Mouse (Mus musculus) cortical plate, adult 2 months (tissue): ENCODE data around the gene Cdh4. TPM values are rescaled to one million over a fixed set of nuclear protein-coding genes. Genes with fewer than 3 reads are reported as not detected.

Experiments
- H3K27ac ChIP-seq: fragments of 200-500 bp; 2 replicates; pipeline ENCODE4 v1.5.1; 2012; ENCODE audit warnings: low read length, control low read depth, inconsistent platforms; ENCODE audit not compliant: insufficient read depth
- H3K4me1 ChIP-seq: fragments of 200-500 bp; 2 replicates; pipeline ENCODE4 v1.6.1; 2011; ENCODE audit warnings: low read length; ENCODE audit not compliant: control insufficient read depth, insufficient read depth
- H3K4me3 ChIP-seq: fragments of 200-500 bp; 2 replicates; pipeline ENCODE4 v1.5.1; 2011; ENCODE audit warnings: mild to moderate bottlenecking, low read length, control low read depth; ENCODE audit not compliant: insufficient read depth
- CTCF ChIP-seq: fragments of 200-500 bp; IDR thresholded peaks from 2 replicates; pipeline ENCODE4 v1.5.1; 2011; ENCODE audit warnings: mild to moderate bottlenecking, control low read depth, low read length; ENCODE audit not compliant: insufficient read depth; ENCODE audit errors: extremely low read depth
- POLR2A ChIP-seq: fragments of 200-500 bp; IDR thresholded peaks from 2 replicates; pipeline ENCODE4 v1.6.1; 2011; ENCODE audit warnings: mild to moderate bottlenecking, low read length, control low read depth; ENCODE audit not compliant: insufficient read depth; ENCODE audit errors: extremely low read depth
- polyA plus RNA-seq: library from polyadenylated mRNA; depleted of rRNA; stranded (reverse); fragments of >200 nt; gene quantifications from 2 replicates; pipeline ENCODE4 v1.2.3, GENCODE M21; 2012

Gene Cdh4
- polyA plus RNA-seq, 1 experiment, result 5.2 TPM

GRCm38 (mm10) chr2:179664171-179664608, 222.0 kb downstream of the Cdh4 start:
- no peak for TF ChIP-seq POLR2A
- no peak for TF ChIP-seq CTCF
- Histone ChIP-seq H3K27ac (no peak overlapping the region), H3K4me3 (no peak overlapping the region), H3K4me1 (no peaks in the 10 kb centered on the region)

GRCm38 (mm10) chr2:179670689-179671088, 228.5 kb downstream of the Cdh4 start:
- H3K27ac ChIP-seq, result no peak overlapping the region
- no peak overlapping the region for H3K4me3 ChIP-seq
- H3K4me1 ChIP-seq, result no peaks in the 10 kb centered on the region
- TF ChIP-seq CTCF, result no peak
- TF ChIP-seq POLR2A, result no peak

GRCm38 (mm10) chr2:179679866-179680265, 237.6 kb downstream of the Cdh4 start:
- TF ChIP-seq POLR2A, result no peak
- TF ChIP-seq CTCF, result no peak
- Histone ChIP-seq H3K27ac (no peak overlapping the region), H3K4me3 (no peak overlapping the region), H3K4me1 (no peaks in the 10 kb centered on the region)

GRCm38 (mm10) chr2:179681386-179681785, 239.2 kb downstream of the Cdh4 start:
- H3K4me3 ChIP-seq, result no peak overlapping the region
- TF ChIP-seq CTCF, result peak; percentile 78
- no peak for TF ChIP-seq POLR2A
- no peaks in the 10 kb centered on the region for H3K4me1 ChIP-seq
- H3K27ac ChIP-seq, result no peak overlapping the region

- no peak for TF ChIP-seq POLR2A
- TF ChIP-seq CTCF, result no peak
- Histone ChIP-seq H3K4me1 (no peaks in the 10 kb centered on the region; the same call in 1 of the 2 replicates), H3K4me3 (no peak overlapping the region), H3K27ac (no peak overlapping the region)
These were observed 245.0 kb downstream of the Cdh4 start for GRCm38 (mm10) chr2:179687243-179687681.

GRCm38 (mm10) chr2:179688976-179689375, 246.7 kb downstream of the Cdh4 start:
- Histone ChIP-seq H3K27ac (no peak overlapping the region), H3K4me1 (no peaks in the 10 kb centered on the region; the same call in 1 of the 2 replicates), H3K4me3 (no peak overlapping the region)
- no peak for TF ChIP-seq CTCF
- no peak for TF ChIP-seq POLR2A

- Histone ChIP-seq H3K4me1 (no peaks in the 10 kb centered on the region; the same call in 1 of the 2 replicates), H3K4me3 (no peak overlapping the region), H3K27ac (no peak overlapping the region)
- TF ChIP-seq POLR2A, result no peak
- TF ChIP-seq CTCF, result no peak
These were observed 247.5 kb downstream of the Cdh4 start for GRCm38 (mm10) chr2:179689761-179690160.

GRCm38 (mm10) chr2:179690571-179690970, 248.3 kb downstream of the Cdh4 start:
- H3K4me1 ChIP-seq, result no peaks in the 10 kb centered on the region; the same call in 1 of the 2 replicates
- no peak overlapping the region for H3K4me3 ChIP-seq
- no peak for TF ChIP-seq POLR2A
- no peak for TF ChIP-seq CTCF
- H3K27ac ChIP-seq, result no peak overlapping the region

GRCm38 (mm10) chr2:179694936-179695335, 252.7 kb downstream of the Cdh4 start:
- TF ChIP-seq POLR2A, result no peak
- TF ChIP-seq CTCF, result no peak
- Histone ChIP-seq H3K4me1 (no peaks in the 10 kb centered on the region; the same call in 1 of the 2 replicates), H3K27ac (no peak overlapping the region), H3K4me3 (no peak overlapping the region)

- Histone ChIP-seq H3K4me3 (no peak overlapping the region), H3K27ac (no peak overlapping the region), H3K4me1 (no peaks in the 10 kb centered on the region)
- no peak for TF ChIP-seq CTCF
- no peak for TF ChIP-seq POLR2A
These were observed 255.4 kb downstream of the Cdh4 start for GRCm38 (mm10) chr2:179697601-179698000.
